Mouse (Mus musculus) embryo, embryonic 9.5 days (tissue): ENCODE measurements around the gene Prkag3.

ENCODE experiments used
- DNase-seq: peaks from one replicate; pipeline ENCODE4 v3.0.0-alpha.2; 2017; ENCODE audit errors: extremely low spot score

Prkag3 gene

GRCm38 (mm10) chr1:74713099-74713858 lies 35.7 kb downstream of the Prkag3 start, which contains the start of gene Cyp27a1:
Gene Cyp27a1, plus strand, starts transcription at chr1:74713574.
- DNase-seq, result peak; percentile 79

- DNase-seq, result no peak
Observed at GRCm38 (mm10) chr1:74712461-74713098, 36.4 kb downstream of the Prkag3 start.

GRCm38 (mm10) chr1:74712046-74712445 lies 37.0 kb downstream of the Prkag3 start:
- DNase-seq, result no peak

GRCm38 (mm10) chr1:74709566-74709965 lies 39.5 kb downstream of the Prkag3 start:
- DNase-seq, result no peak

- DNase-seq, result no peak
Observed at GRCm38 (mm10) chr1:74705016-74705415, 44.0 kb downstream of the Prkag3 start.

GRCm38 (mm10) chr1:74704156-74704555 lies 44.9 kb downstream of the Prkag3 start:
- DNase-seq, result no peak

- DNase-seq, result no peak
Observed at GRCm38 (mm10) chr1:74702142-74702553, 46.9 kb downstream of the Prkag3 start.

GRCm38 (mm10) chr1:74698791-74699190 lies 50.2 kb downstream of the Prkag3 start:
- no peak for DNase-seq

- DNase-seq, result no peak
Observed at GRCm38 (mm10) chr1:74698353-74698752, 50.7 kb downstream of the Prkag3 start.

- DNase-seq, result no peak
Observed at GRCm38 (mm10) chr1:74697416-74697815, 51.6 kb downstream of the Prkag3 start.

- no peak for DNase-seq
Observed at GRCm38 (mm10) chr1:74695836-74696235, 53.2 kb downstream of the Prkag3 start.

- DNase-seq, result no peak
Observed at GRCm38 (mm10) chr1:74693891-74694583, 55.0 kb downstream of the Prkag3 start.
